Mouse (Mus musculus) c-Kit-positive CD71-positive TER-119-positive erythroid progenitor cells, embryonic 14.5 days (primary cell): ENCODE data around the gene Gpx4.

Experiments used
- DNase-seq: peaks from one replicate; pipeline ENCODE4 v3.0.0-alpha.2; 2013; ENCODE audit warnings: low spot score

Gpx4 gene

DNA sequence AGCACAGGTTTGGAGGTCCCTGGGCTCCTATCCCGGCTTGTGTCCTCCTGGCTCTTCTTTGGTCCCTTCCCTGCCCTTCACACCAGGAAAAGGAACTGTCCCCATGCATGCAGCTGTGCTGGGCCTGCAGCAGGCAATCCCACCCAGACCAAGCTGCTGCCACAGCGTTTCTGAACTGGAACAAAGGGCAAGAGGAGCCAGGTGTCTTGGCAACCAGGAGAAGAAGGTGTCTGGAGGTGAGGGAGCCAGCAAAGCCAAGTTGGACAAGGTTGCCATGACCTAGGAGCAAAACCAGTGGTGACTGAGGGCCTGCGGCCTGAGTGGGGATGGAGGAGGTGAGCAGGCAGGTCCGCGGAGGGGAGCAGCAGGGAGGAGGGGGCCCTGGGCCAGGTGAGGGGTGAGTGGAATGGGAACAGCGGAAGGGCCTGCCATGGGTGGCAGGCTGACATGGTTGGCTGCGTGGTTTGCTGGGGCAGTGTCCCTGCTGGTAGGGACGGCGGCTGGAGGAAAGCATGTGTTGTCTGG, at the start of gene Gpx4:
Gpx4 (plus strand) TSS at position 126 of the 525 bp plus-strand sequence.
- DNase-seq = no peak

DNA sequence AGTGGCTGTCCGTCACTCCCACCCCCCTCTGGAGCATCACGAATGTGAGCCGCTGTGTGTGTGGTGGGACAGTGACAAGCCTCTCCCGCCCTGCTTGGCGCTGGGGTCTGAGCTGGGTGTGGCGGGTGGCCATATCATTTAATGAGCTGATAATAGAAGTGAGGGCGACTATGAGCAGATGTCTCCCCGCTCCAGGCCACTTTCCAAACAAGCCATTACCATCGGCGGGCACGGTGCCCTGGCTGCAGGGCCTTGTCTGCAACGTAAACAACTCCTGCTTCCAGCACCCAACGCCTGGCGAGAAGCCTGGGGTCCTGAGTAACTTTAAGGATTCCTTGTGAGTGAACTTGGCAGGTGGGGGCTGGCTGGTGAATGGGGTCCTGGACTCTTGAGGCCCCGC, 49.1 kb upstream of the Gpx4 start:
- DNase-seq = no peak

DNA sequence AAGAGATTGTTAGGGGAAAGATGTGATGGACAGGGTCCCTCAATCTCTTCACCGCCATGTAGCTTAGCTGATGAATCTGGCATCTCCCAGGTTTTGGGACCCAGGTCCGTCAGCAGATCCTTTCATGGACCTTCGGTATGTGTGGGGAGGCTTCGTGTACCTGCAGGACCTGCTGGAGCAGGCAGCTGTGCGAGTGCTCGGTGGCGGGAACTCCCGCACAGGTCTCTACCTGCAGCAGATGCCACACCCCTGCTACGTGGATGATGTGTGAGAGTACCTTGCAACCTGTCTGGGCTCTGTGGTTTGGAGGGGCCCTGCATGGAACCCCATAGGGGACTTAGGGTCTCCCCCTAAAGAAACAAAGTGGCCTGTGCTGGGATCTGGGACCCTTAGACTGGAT, 45.0 kb upstream of the Gpx4 start:
- no peak for DNase-seq

DNA sequence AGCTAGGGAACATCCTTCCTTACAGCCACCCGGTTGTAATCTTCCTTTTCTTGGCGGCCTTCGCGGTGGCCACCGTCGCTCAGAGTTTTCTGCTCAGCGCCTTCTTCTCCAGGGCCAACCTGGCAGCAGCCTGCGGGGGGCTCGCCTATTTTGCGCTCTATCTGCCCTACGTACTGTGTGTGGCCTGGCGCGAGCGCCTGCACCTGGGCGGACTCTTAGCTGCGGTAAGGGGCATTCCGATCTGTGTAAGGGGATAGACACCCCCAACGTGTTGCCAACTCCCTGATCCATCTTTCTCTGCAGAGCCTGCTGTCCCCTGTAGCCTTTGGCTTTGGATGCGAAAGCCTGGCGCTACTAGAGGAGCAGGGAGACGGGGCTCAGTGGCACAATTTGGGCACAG, 44.1 kb upstream of the Gpx4 start:
- no peak for DNase-seq

DNA sequence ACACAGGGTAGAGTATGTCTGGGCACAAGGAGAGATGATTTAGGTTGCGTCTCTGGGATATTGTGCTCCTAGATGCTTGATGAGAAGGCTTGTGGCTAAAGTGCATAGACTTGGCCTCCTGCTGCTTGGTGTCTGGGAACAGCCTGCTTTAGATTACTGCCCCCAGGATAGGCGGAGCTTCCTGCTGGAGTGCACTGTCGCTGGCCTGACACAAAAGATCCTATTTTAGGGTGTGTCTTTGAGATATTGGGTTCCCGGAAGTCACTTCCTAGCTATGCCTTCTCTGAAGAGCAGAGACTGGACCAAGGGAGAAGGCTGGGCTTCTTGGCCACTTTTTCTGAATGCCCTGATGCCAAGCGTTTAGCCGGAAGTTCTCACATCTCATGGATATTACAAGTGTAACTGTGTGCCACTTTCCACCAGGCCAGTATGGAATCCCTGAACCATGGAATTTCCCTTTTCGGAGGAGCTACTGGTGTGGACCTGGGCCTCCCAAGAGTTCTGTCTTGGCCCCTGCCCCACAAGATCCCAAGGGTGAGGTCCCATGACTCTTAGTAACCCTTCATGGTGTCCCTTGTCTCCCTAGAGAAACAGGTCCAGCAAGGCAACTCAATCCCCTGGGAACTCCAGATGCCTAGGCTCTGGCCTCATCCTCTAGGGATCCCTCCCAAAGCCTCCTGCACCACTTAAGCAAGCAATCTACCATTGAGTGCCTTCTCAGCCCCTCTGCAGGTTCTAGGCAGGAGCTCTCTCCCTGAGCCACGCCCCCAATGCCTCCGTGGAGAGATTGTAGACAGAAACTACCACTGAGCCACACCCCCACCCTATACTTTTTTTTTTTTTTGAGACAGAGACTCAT, 43.4 kb upstream of the Gpx4 start:
- DNase-seq = no peak

DNA sequence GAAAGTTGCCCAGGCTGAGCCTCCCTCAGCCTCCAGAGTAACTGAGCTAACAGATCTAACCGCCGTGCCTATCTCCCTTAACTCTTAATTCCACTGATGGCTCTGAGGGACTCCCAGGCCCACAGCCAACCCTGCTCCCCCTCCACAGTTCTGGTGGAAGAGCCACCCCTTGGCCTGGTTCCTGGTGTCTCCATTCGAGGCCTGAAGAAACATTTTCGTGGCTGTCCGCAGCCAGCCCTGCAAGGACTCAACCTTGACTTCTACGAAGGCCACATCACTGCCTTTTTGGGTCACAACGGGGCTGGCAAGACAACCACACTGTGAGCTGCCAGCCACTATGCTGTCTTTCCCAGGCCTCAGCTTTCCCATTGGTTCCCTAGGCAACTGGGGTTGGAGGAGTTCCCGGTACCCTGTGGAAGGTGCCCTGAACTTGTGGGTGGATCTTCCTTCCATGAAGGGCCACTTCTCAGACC, 42.7 kb upstream of the Gpx4 start:
- DNase-seq = no peak

DNA sequence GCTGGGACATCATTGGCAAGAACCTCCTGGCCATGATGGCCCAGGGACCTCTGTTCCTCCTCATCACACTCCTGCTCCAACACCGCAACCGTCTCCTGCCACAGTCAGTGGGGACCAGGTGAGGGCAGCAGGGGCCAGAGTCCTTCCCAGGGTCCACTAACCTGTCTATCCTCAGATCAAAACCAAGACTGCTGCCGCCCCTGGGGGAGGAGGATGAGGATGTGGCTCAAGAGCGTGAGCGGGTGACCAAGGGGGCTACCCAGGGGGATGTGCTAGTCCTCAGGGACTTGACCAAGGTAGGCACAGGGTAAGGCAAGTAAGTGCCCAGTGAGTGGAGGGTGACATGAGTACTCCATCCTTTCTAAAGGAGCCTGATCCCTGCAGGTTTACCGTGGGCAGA, 35.2 kb upstream of the Gpx4 start:
- no peak for DNase-seq

DNA sequence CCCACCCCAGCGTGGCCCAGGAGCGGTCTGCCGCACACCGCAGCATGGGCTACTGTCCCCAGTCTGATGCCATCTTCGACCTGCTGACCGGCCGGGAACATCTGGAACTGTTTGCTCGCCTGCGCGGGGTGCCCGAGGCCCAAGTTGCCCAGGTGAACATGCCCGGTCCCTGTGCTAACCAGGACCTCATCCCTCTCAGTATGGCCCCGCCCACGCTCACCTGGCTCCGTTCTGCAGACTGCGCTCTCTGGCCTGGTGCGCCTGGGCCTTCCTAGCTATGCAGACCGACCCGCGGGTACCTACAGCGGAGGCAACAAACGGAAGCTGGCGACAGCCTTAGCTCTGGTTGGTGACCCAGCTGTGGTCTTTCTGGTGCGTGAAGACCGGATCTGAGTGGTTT, 33.4 kb upstream of the Gpx4 start:
- no peak for DNase-seq

DNA sequence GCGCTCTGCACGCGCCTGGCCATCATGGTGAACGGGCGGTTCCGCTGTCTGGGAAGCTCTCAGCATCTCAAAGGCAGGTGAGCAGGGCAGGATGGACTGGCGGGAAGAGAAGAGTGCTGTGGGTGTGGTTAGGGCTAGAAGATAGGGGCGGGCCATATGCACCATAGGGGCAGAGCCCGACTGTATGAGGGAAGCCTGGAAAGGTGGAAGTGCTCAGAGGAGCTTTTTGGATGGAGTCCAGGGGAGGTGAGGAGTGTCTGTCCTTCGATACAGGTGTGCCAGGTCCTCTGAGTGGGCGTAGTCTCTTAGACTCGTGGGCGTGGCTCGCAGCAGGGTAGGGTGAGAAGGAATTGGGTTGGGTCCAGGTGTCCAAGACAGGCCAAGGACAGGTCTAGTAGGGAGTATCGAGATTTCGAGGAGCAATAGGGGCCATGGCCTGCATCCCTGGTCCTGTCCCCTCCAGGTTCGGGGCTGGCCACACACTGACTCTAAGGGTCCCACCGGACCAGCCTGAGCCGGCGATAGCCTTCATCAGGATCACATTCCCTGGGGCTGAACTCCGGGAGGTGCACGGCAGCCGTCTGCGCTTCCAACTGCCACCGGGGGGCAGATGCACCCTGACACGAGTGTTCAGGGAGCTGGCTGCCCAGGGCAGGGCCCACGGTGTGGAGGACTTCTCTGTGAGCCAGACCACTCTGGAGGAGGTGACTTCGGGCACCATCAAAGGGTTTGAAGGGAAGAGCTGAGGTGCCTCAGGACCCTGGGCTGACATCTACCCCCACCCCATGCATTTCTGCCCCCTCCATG, 32.3 kb upstream of the Gpx4 start:
- no peak for DNase-seq

DNA sequence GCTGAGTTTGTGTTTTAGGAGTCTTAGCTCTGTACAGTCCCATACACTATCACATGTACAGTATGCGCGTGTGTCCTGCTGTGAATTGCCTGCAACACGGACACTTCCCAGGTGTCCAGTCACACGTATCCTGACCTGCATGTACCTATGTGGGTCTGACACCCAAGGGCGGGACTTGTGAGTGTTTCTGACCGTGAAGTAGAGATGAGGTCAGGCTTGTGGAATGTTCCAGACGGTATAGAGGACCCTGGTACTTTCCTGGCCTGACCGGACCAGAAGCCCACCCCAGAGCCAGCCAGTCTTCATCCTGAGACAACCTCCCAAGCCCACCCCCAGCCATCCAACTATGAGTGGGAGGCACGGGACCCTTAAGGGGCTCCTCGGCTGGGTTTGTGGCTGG, 31.4 kb upstream of the Gpx4 start:
- no peak for DNase-seq

DNA sequence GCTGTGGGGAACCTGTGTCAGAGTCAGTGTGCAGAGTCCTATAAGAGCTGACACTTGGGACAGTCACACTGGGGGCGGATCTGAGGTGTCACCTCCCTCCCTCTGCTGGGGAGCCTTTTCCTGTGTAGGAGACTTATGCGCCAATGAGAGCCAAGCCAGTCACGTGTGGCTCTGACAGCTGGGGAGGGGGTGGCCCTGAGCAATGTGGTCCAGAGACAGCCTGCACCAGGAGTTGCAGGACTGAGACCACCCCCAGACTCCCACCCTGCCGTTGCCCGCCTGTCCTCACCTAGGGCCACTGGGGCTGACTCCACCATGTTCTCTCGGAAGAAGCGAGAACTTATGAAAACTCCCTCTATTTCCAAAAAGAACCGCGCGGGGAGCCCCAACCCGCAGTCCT, 30.5 kb upstream of the Gpx4 start, which contains the start of gene Arhgap45:
Arhgap45 (plus strand) TSS at position 143 of the 400 bp plus-strand sequence.
- peak; percentile 73 for DNase-seq

DNA sequence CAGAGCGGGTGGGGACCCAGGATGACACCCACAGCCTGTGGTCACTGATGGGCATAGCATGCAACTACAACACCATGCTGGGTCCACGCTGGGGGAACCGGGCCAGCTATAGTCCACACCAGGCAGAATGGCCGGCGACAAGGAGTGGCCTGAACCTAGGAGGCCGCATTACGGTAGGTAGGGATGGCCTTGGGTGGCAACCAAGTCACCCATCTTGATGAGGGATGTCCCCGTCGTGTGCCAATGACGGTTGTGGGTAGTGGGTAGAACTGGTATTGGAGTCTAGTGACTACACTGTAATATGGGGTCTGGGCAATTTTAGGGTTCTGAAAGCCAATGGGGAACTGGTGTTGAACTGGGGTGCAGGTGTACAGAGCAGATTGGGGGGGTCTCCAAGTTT, 30.0 kb upstream of the Gpx4 start:
- no peak for DNase-seq

DNA sequence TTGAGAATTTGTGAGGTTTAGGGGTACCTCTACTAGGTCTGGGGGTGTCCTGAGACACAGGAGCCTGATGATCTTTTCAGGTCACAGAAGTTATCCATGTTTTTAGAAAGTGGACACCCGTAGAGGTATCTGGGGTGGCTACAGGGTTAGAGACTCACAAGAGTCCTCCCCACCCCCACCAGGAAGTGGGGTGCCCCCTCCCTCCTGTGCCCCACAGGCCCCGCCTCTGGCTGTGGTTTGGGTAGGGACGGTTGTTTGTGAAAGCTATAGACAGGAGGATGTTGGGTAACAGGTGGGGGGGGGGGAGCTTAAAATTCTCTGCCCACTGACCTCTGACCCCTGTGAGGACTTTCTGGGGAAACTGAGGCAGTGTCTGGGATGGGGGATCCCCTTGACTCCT, 29.6 kb upstream of the Gpx4 start:
- DNase-seq = no peak

DNA sequence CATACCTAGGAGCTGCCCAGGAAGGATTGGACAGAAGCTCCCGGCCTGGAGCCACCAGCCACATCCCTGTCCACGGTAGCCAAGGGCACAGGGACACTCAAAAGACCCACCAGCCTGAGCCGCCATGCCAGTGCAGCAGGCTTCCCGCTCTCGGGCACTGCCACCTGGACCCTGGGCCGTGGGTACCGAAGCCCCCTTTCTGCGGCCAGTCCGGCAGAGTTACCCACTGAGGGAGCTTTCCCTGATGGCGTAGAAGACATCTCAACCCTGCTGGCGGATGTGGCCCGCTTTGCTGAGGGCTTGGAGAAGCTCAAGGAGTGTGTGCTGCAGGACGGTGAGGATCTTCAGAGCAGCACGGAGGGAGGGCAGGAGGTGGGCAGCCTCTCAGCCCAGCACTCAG, 29.2 kb upstream of the Gpx4 start:
- DNase-seq = no peak

DNA sequence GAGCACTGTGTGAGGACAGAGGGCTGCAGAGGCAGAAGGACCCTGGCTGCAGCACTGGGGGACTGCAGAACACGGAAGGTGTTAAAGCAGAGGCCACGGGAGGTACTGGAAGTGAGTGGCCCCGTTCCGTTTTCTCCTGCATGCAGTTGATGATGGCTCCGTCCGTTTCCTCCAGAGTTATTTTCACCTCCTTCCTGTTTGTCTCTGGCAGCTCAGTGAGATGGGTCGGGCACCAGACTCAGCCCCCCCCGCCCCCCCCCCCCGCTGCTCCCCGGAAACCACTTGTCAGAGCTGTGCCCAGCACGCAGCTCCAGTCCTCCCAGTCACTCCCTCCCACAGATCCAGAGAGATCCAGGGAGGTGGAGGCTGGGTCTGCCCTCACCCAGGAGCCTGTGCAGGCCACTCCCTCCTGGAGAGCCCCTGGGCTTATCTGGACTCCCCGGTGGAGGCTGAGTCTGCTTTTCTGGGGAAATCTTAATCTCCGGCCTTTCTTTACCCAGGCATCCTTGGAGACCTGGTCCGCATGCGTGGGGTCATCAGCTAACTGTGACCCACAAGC, 28.1 kb upstream of the Gpx4 start:
- DNase-seq = no peak

DNA sequence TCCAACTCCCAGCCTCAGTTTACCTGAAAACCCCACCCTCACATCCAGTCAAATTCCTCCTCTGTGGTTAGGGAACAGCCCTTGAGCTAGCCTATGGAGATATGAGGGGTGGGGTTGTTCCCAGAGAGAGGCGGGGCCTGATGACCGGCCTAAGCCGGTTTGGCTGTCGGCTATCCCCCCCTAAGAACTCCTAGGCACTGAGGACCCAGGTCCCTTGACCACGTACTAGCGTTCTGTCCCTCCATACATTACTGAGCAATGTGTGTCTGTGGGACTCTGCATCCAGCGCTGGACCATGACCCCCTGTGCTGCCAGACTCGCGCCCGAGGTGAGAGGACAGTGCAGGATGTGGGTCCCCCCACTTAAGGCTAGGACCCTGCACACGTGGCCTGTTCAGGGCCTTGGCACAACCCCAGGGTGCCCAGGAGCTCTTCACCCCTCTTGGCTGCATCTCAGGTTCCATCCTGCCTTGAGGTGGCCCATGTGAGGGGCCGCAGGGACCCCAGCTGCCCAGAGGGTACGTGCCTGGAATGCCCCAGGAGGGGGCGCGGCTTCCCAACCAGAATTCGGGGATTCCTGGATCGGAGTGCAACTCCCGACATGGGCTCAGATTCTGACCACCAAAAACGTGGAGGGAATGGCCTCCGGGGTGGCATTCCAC, 27.4 kb upstream of the Gpx4 start:
- DNase-seq = no peak

DNA sequence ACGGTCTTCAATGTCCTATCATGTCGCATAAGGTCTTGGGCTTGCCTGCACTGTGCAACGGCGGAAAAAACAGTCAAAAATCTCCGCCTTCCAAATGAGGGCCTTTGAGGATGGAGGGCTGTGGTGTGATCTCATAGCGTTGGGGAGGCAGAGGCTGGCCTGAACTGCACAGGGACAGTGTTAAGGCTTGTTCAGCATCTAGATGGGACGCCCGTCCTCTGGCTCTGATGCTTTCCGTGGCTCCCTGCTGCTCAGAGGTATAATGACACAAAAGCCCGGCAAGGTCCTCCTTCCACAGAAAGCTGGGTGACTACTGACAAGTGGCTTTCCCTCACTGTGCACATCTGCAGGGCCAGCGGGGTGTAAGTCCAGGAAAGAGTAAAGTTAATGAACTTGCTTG, 26.8 kb upstream of the Gpx4 start:
- DNase-seq = no peak

DNA sequence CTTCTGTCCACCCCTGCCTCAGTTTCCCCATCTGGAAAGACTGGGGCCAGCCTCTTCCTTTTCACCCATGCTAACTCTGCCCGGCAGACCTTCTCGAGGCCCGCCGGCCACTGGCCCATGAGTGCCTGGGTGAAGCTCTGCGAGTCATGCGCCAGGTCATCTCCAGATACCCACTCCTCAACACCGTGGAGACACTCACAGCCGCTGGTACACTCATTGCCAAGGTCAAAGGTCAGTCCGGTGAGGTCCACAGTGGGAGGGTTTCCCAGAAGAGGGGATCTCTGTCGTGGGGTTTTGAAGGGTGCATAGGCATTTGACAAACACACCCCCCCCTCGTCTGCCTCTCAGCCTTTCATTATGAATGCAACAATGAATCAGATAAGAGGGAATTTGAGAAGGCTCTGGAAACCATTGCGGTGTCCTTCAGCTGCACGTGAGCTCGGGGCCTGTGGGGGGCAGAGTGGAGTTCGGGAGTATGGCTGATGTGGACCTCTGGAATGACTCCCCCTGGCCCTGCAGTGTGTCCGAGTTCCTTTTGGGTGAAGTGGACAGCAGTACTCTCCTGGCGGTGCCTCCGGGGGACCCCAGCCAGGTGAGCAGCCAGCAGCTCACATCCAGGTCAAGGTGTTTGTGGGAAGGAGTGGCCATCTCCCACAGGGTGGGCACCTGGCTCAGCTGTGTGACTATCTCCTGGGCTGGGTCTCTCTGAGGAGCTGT, 26.2 kb upstream of the Gpx4 start:
- no peak for DNase-seq

DNA sequence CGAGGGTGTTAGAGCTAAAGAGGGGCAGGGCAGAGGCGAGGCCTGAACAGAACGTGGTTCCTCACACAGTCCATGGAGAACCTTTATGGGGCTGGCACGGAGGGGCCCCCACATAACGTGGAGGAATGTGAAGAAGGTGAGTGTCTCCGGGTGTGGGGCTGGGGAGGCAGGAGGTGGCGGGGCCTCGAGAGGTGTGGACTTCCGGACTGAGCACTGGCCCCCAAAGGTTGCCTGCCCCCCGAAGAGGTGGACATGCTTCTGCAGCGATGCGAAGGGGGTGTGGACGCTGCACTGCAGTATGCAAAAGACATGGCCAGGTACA, 25.7 kb upstream of the Gpx4 start:
- no peak for DNase-seq

DNA sequence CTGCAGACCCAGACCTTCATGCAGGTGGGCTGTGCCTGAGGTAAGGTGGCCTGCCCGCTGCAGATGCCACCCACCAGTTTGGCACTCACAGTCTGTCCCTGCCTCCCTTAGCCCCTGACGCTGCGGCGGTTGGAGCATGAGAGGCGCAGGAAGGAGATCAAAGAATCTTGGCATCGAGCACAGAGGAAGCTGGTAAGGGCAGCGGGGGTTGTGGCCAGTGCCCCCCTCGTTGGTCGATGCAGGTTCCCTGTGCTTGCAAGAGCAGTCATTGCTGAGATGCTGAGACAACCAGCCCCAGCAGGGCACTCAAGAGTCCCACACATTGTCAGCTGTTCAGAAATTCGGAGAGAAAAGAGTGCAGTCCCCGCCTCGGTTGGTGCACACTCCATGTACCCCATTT, 24.8 kb upstream of the Gpx4 start:
- DNase-seq = no peak

DNA sequence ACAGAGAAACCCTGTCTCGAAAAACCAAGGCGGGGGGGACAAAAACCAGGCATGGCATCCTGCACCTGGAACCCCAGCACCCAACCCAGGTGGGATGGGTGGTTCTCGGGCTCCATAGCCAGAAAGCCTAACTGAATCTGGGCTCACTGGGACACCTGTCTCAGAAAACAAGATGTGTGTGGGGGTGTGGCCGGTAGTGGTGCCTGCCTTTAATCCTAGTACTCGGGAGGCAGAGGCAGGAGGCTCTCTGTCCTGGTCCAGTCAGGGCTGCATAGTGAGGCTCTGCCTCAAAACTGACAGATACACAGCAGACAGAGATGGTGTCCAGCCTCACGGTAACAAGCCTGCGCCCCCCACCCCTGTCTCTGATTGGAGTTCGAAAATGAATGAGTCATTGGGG, 24.2 kb upstream of the Gpx4 start:
- no peak for DNase-seq

DNA sequence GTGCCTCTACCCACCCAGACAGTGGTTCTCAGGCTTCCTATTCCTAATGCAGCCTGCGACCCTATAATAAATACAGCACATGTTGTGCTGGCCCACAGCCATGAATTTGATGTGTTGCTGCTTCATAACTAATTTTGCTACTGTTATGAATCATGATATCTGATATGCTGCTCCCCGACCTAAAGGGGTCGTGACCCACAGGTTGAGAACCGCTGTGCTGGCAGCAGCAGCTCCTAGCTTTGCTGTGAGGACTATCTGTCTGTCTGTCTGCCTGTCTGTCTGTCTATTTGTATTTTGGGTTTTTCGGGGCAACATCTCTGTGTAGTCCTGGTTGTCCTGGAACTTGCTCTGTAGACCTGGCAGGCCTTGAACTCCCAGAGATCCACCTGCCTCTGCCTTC, 23.2 kb upstream of the Gpx4 start:
- DNase-seq = no peak
